Mouse (Mus musculus): ENCODE data around the gene Nek10.

DNA sequence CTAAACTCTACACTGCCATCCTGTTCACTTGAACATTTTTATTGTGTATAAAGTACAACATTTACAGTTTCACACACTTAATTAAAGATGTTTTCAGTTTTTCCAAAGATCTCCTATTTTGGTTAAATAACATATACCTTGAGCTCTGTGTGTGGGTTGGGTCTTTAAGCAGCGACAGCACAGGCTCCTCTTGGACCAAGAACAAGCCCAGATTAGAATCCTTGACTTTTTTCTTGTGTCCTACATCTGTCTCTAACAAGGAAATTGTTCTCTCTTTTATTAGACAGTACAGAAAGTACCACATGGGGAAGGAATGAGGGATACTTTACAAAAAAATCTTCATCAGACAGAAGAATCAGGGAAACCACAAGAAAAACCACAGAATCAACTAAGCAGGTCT, 122.4 kb downstream of the Nek10 start:
- no peak for TF ChIP-seq TAL1 (IDR thresholded peaks at IDR 0.05; ENCODE audit: low read length)
- no peak for TF ChIP-seq GATA1 (IDR thresholded peaks at IDR 0.05; ENCODE audit: low read length)
